Mouse (Mus musculus) heart, embryonic 12.5 days (tissue): Measurements from ENCODE around the gene Atp11a. TPM values are rescaled to one million over a fixed set of nuclear protein-coding genes. Genes with fewer than 3 reads are reported as not detected.
A peak's percentile ranks its signal among the peaks of the same experiment; 100 is the strongest.

Experiments
- ATAC-seq: fragments of 200-750 bp; cut with Nextera tagmentation; 2 replicates; pipeline ENCODE4 v1.8.0; 2017; ENCODE audit warnings: moderate TSS enrichment, moderate library complexity; ENCODE audit not compliant: insufficient number of reproducible peaks, low FRiP score
- H3K27ac ChIP-seq: fragments of 300-500 bp; sonication (generic); 2 replicates; pipeline ENCODE4 v1.5.1; 2016; ENCODE audit warnings: mild to moderate bottlenecking, moderate library complexity; ENCODE audit not compliant: poor library complexity, severe bottlenecking
- H3K27me3 ChIP-seq: fragments of 300-500 bp; sonication (generic); replicated peaks from 2 replicates; pipeline ENCODE4 v1.6.1; 2016; ENCODE audit warnings: mild to moderate bottlenecking, moderate library complexity
- H3K36me3 ChIP-seq: fragments of 300-500 bp; sonication (generic); 2 replicates; pipeline ENCODE4 v1.6.1; 2016; ENCODE audit warnings: mild to moderate bottlenecking, moderate library complexity
- H3K4me1 ChIP-seq: fragments of 300-500 bp; sonication (generic); replicated peaks from 2 replicates; pipeline ENCODE4 v1.6.1; 2016; ENCODE audit warnings: mild to moderate bottlenecking
- H3K4me2 ChIP-seq: fragments of 300-500 bp; sonication (generic); 2 replicates; pipeline ENCODE4 v1.6.1; 2016; ENCODE audit warnings: mild to moderate bottlenecking, moderate library complexity
- H3K4me3 ChIP-seq: fragments of 300-500 bp; sonication (generic); 2 replicates; pipeline ENCODE4 v1.5.1; 2016; ENCODE audit warnings: mild to moderate bottlenecking
- H3K9ac ChIP-seq: fragments of 300-500 bp; sonication (generic); 2 replicates; pipeline ENCODE4 v1.6.1; 2016; ENCODE audit warnings: mild to moderate bottlenecking, moderate library complexity
- H3K9me3 ChIP-seq: fragments of 300-500 bp; sonication (generic); replicated peaks from 2 replicates; pipeline ENCODE4 v1.6.1; 2016; ENCODE audit warnings: mild to moderate bottlenecking, moderate library complexity
- WGBS: fragments of 180-500 bp; shearing (Covaris S2); methylation state at CpG from one replicate; pipeline ENCODE4 v1.1.7; 2016; 5-methylcytosine and 5-hydroxymethylcytosine counted together
- polyA plus RNA-seq: library from polyadenylated mRNA; unstranded; fragments of >200 nt; fragmentation: Nextera tagmentation; extraction: Ambion mirVana; gene quantifications from 2 replicates; pipeline ENCODE4 v1.2.1, GENCODE M21; 2016

The Atp11a gene
- polyA plus RNA-seq, 1 experiment from 2014 or later, result 21.5 TPM

- Histone ChIP-seq H3K4me2 (no peak overlapping the region), H3K27ac (no peak overlapping the region), H3K4me3 (no peak overlapping the region), H3K36me3 (0 out of 2 replicates have a peak, but pooled peaks cover 4% of the 10 kb centered on the region), H3K27me3 (no peaks in the 10 kb centered on the region), H3K9ac (no peak overlapping the region), H3K4me1 (peaks cover 46% of the 10 kb centered on the region), H3K9me3 (no peaks in the 10 kb centered on the region)
- WGBS, result 69% methylated on average over 8 of the region's 8 CpGs
- no peak for ATAC-seq
Measured at GRCm38 (mm10) chr8:12787427-12787826, 30.6 kb downstream of the Atp11a start.

- no peak overlapping the region for H3K4me2 ChIP-seq
Measured at GRCm38 (mm10) chr8:12788695-12789094, 31.9 kb downstream of the Atp11a start.

GRCm38 (mm10) chr8:12795011-12795671, 38.3 kb downstream of the Atp11a start:
- peaks cover 28% of the 10 kb centered on the region for H3K4me1 ChIP-seq
- no peak for ATAC-seq
- H3K4me3 ChIP-seq, result no peak overlapping the region
- no peak overlapping the region for H3K9ac ChIP-seq
- no peaks in the 10 kb centered on the region for H3K9me3 ChIP-seq
- no peaks in the 10 kb centered on the region for H3K27me3 ChIP-seq
- H3K4me2 ChIP-seq, result no peak overlapping the region
- H3K36me3 ChIP-seq, result no peaks in the 10 kb centered on the region
- no peak overlapping the region for H3K27ac ChIP-seq
- WGBS, result 83% methylated on average over 5 of the region's 5 CpGs

More at GRCm38 (mm10) chr8:12788695-12789094, 31.9 kb downstream of the Atp11a start:
- Histone ChIP-seq H3K4me1 (peaks cover 36% of the 10 kb centered on the region), H3K27ac (no peak overlapping the region), H3K4me3 (no peak overlapping the region), H3K27me3 (no peaks in the 10 kb centered on the region), H3K36me3 (no peaks in the 10 kb centered on the region), H3K9me3 (no peaks in the 10 kb centered on the region), H3K9ac (no peak overlapping the region)
- no peak for ATAC-seq
- WGBS, result 85% methylated on average over 9 of the region's 9 CpGs

- WGBS, result 64% methylated on average over 6 of the region's 6 CpGs
- H3K9me3 ChIP-seq, result no peaks in the 10 kb centered on the region
- ATAC-seq, result no peak
- H3K9ac ChIP-seq, result no peak overlapping the region
- H3K4me3 ChIP-seq, result no peak overlapping the region
- no peak overlapping the region for H3K27ac ChIP-seq
- no peaks in the 10 kb centered on the region for H3K27me3 ChIP-seq
- H3K4me1 ChIP-seq, result peaks cover 59% of the 10 kb centered on the region
- H3K36me3 ChIP-seq, result no peaks in the 10 kb centered on the region
- no peak overlapping the region for H3K4me2 ChIP-seq
Measured at GRCm38 (mm10) chr8:12799099-12799498, 42.3 kb downstream of the Atp11a start.

GRCm38 (mm10) chr8:12799832-12800231, 43.0 kb downstream of the Atp11a start:
- Histone ChIP-seq H3K27me3 (no peaks in the 10 kb centered on the region), H3K36me3 (no peaks in the 10 kb centered on the region), H3K4me2 (no peak overlapping the region), H3K4me1 (peaks cover 59% of the 10 kb centered on the region), H3K27ac (no peak overlapping the region), H3K9ac (no peak overlapping the region), H3K4me3 (no peak overlapping the region), H3K9me3 (no peaks in the 10 kb centered on the region)
- no peak for ATAC-seq
- WGBS, result 47% methylated on average over 6 of the region's 6 CpGs

- Histone ChIP-seq H3K4me1 (peaks cover 59% of the 10 kb centered on the region), H3K27ac (no peak overlapping the region), H3K9me3 (no peaks in the 10 kb centered on the region), H3K36me3 (no peaks in the 10 kb centered on the region), H3K9ac (peak overlapping the region; percentile 37; the same call in 1 of the 2 replicates), H3K27me3 (no peaks in the 10 kb centered on the region), H3K4me3 (no peak overlapping the region), H3K4me2 (no peak overlapping the region)
- WGBS, result 66% methylated on average over 2 of the region's 2 CpGs
- no peak for ATAC-seq
Measured at GRCm38 (mm10) chr8:12800246-12800645, 43.4 kb downstream of the Atp11a start.

GRCm38 (mm10) chr8:12801586-12801985, 44.8 kb downstream of the Atp11a start:
- Histone ChIP-seq H3K27me3 (no peaks in the 10 kb centered on the region), H3K4me2 (no peak overlapping the region), H3K36me3 (peaks cover under 1% of the 10 kb centered on the region; the same call in 1 of the 2 replicates), H3K9ac (no peak overlapping the region), H3K4me1 (peaks cover 57% of the 10 kb centered on the region), H3K27ac (peak overlapping the region; percentile 40; the same call in 1 of the 2 replicates), H3K9me3 (no peaks in the 10 kb centered on the region), H3K4me3 (no peak overlapping the region)
- ATAC-seq, result no peak
- WGBS, result 73% methylated on average over 10 of the region's 10 CpGs

- 81% methylated on average over 10 of the region's 10 CpGs for WGBS
- Histone ChIP-seq H3K4me1 (peaks cover 62% of the 10 kb centered on the region), H3K9me3 (no peaks in the 10 kb centered on the region), H3K27me3 (no peaks in the 10 kb centered on the region), H3K9ac (0 out of 2 replicates have a peak overlapping the region, but pooled peaks have one; percentile 13), H3K27ac (no peak overlapping the region), H3K36me3 (peaks cover 11% of the 10 kb centered on the region), H3K4me2 (no peak overlapping the region), H3K4me3 (no peak overlapping the region)
- ATAC-seq, result no peak
Measured at GRCm38 (mm10) chr8:12803121-12803520, 46.3 kb downstream of the Atp11a start.

- Histone ChIP-seq H3K4me2 (no peak overlapping the region), H3K4me1 (peaks cover 50% of the 10 kb centered on the region), H3K36me3 (peaks cover 17% of the 10 kb centered on the region), H3K27ac (no peak overlapping the region), H3K9ac (no peak overlapping the region), H3K4me3 (no peak overlapping the region), H3K9me3 (no peaks in the 10 kb centered on the region), H3K27me3 (no peaks in the 10 kb centered on the region)
- no peak for ATAC-seq
- WGBS, result 83% methylated on average over 5 of the region's 5 CpGs
Measured at GRCm38 (mm10) chr8:12804909-12805308, 48.1 kb downstream of the Atp11a start.

GRCm38 (mm10) chr8:12805569-12805968, 48.8 kb downstream of the Atp11a start:
- H3K9me3 ChIP-seq, result no peaks in the 10 kb centered on the region
- H3K4me1 ChIP-seq, result peaks cover 44% of the 10 kb centered on the region
- no peak overlapping the region for H3K4me2 ChIP-seq
- no peak overlapping the region for H3K27ac ChIP-seq
- no peak for ATAC-seq
- peaks cover 17% of the 10 kb centered on the region for H3K36me3 ChIP-seq
- H3K9ac ChIP-seq, result no peak overlapping the region
- no peak overlapping the region for H3K4me3 ChIP-seq
- WGBS, result 71% methylated on average over 4 of the region's 4 CpGs
- no peaks in the 10 kb centered on the region for H3K27me3 ChIP-seq

- no peak for ATAC-seq
- H3K4me1 ChIP-seq, result peaks cover 19% of the 10 kb centered on the region
- H3K27me3 ChIP-seq, result no peaks in the 10 kb centered on the region
- no peak overlapping the region for H3K4me3 ChIP-seq
- peaks cover 34% of the 10 kb centered on the region for H3K36me3 ChIP-seq
- no peak overlapping the region for H3K27ac ChIP-seq
- H3K9ac ChIP-seq, result no peak overlapping the region
- WGBS, result 83% methylated on average over 2 of the region's 2 CpGs
- no peaks in the 10 kb centered on the region for H3K9me3 ChIP-seq
- no peak overlapping the region for H3K4me2 ChIP-seq
Measured at GRCm38 (mm10) chr8:12808018-12808417, 51.2 kb downstream of the Atp11a start.

- Histone ChIP-seq H3K4me1 (peaks cover 10% of the 10 kb centered on the region), H3K4me3 (no peak overlapping the region), H3K4me2 (no peak overlapping the region), H3K9me3 (no peaks in the 10 kb centered on the region), H3K27ac (no peak overlapping the region), H3K9ac (no peak overlapping the region), H3K27me3 (no peaks in the 10 kb centered on the region), H3K36me3 (peaks cover 36% of the 10 kb centered on the region)
- ATAC-seq, result no peak
- 91% methylated on average over 2 of the region's 2 CpGs for WGBS
Measured at GRCm38 (mm10) chr8:12809516-12809915, 52.7 kb downstream of the Atp11a start.
